9 mouse cellular contexts compared by ENCODE assay signal in the genomic region with DNA sequence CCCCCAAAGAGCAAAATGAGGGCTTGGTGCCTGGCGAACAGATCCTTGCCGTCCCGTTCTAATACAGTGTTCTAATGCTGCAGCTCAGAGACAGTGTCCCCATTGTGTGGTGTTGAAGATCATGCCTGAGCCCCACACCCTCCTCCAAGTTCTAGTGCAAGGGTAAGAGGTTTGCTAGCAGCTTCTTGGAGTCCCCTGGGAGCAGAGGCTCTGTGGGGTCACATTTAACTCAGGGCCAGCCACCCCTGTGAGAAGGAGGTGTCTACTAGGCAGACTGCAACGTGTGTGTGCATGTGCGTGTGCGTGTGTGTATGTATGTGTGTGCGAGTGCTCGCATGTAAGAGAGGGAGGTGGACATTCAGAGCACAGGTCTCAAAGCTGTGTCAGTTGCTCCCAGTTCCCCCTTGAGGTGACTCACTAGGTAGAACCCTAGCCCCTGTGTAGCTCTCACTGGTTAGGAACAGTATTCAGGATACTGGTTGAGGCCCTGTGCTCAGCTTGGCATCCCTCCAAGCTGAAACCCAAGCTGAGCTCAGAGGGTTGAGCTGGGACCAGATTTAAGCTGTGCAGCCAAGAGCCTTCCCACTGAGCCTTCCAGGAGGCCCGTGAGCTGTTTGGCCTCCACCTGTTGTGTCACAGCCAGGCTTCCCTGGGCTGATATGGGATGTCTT. TPM values are rescaled to one million over a fixed set of nuclear protein-coding genes. Genes with fewer than 3 reads are reported as not detected.
DNase-seq lines count a peak whose midpoint lies in the region; ATAC-seq and TF ChIP-seq lines count a peak whose summit lies in the region.
"Had no signal": no experiment of that assay in that cellular context is flagged by ENCODE, and none has a peak within 500 bp of the region (broad histone marks: within the 10 kb centered on the region; RNA-seq: fewer than 3 reads in every experiment).

No protein-coding gene starts in this region.

- peak overlapping the region; percentile 93 for H3K27ac ChIP-seq in gastrocnemius, adult 2 months
- H3K27ac ChIP-seq in forebrain, embryonic 16.5 days (ENCODE audit: low read length), result peak overlapping the region; percentile 97
- H3K27ac ChIP-seq in liver, embryonic 12.5 days, result no peak overlapping the region

- H3K27me3 ChIP-seq in forebrain, embryonic 16.5 days (replicated peaks; ENCODE audit: control insufficient read depth, insufficient read depth, low read length), result no peaks in the 10 kb centered on the region
- H3K27me3 ChIP-seq in liver, embryonic 12.5 days (replicated peaks), result peaks cover 35% of the 10 kb centered on the region

- peak overlapping the region; percentile 98 for H3K4me2 ChIP-seq in forebrain, embryonic 16.5 days (ENCODE audit: low read length)
- peak overlapping the region; percentile 91 for H3K4me2 ChIP-seq in liver, embryonic 12.5 days

- H3K4me3 ChIP-seq in gastrocnemius, adult 2 months, result peak overlapping the region; percentile 89
- peak overlapping the region; percentile 86 for H3K4me3 ChIP-seq in forebrain, embryonic 16.5 days (replicated peaks; ENCODE audit: low read length)
- peak overlapping the region; percentile 67 for H3K4me3 ChIP-seq in liver, embryonic 12.5 days

- H3K36me3 ChIP-seq in forebrain, embryonic 16.5 days (ENCODE audit: control insufficient read depth, insufficient read depth), result no peaks in the 10 kb centered on the region
- no peaks in the 10 kb centered on the region for H3K36me3 ChIP-seq in liver, embryonic 12.5 days
- H3K36me3 ChIP-seq: G1E had no signal

- peak; percentile 74 for DNase-seq in gastrocnemius, adult 2 months
- DNase-seq in gastrocnemius, adult 8-10 months (ENCODE audit: low spot score in 2 of 2), result no peak
- DNase-seq in MN1 (ENCODE audit: low spot score), result peak; percentile 48
- DNase-seq in right cerebral cortex, postnatal 14 days, result no peak
- no peak for DNase-seq in layer of hippocampus, postnatal 25 days (ENCODE audit: extremely low spot score in 1 of 2, low spot score in 1 of 2)

- intact Hi-C loops in gastrocnemius, adult 2 months (cut with DNase I), result loop anchor here (5.0 kb wide), 1 partner anchor 36 kb away; a partner anchor contains a TSS

- H3K9me3 ChIP-seq in forebrain, embryonic 16.5 days (ENCODE audit: control insufficient read depth, low read length), result no peaks in the 10 kb centered on the region
- H3K9me3 ChIP-seq in liver, embryonic 12.5 days (replicated peaks), result no peaks in the 10 kb centered on the region
- H3K9me3 ChIP-seq: G1E had no signal

- H3K4me1 ChIP-seq in forebrain, embryonic 16.5 days (replicated peaks; ENCODE audit: control insufficient read depth, insufficient read depth, low read length), result peaks cover 53% of the 10 kb centered on the region
- peaks cover 26% of the 10 kb centered on the region for H3K4me1 ChIP-seq in liver, embryonic 12.5 days

- WGBS in forebrain, embryonic 16.5 days, result 32% methylated on average over 9 of the region's 9 CpGs
- 69% methylated on average over 9 of the region's 9 CpGs for WGBS in liver, embryonic 12.5 days (ENCODE audit: insufficient replicate concordance)

- peak overlapping the region; percentile 99 for H3K9ac ChIP-seq in forebrain, embryonic 16.5 days (replicated peaks; ENCODE audit: low read depth, low read length)
- 0 out of 2 replicates have a peak overlapping the region, but pooled peaks have one; percentile 66 for H3K9ac ChIP-seq in liver, embryonic 12.5 days

- 0 out of 2 replicates have a peak, but pooled peaks have one; percentile 6 for ATAC-seq in forebrain, embryonic 16.5 days
- ATAC-seq in liver, embryonic 12.5 days, result no peak
- ATAC-seq in megakaryocyte-erythroid progenitor cell, adult 5-6 weeks (replicated peaks; ENCODE audit: low FRiP score, low TSS enrichment, poor library complexity, severe bottlenecking), result no peak

- TF ChIP-seq CTCF in gastrocnemius, adult 2 months (IDR thresholded peaks at IDR 0.05), result no peak

RNA-seq across cellular contexts. Expression of a gene that starts 1.4 kb away (rescaled TPM):
- total RNA-seq in gastrocnemius, adult 2 months (2021), result 1 to 10 TPM; 2.3 to 2.6 TPM
- 1 to 10 TPM in 3 of 4 experiments, under 1 TPM in 1; 0.75 to 3.6 (median 1.6) TPM for total RNA-seq in gastrocnemius, adult 8-10 months (2022)
- polyA plus RNA-seq in forebrain, embryonic 16.5 days (2015; fragmentation: Nextera tagmentation; extraction: Ambion mirVana), result 136 and 160 TPM in 2 replicates
- polyA plus RNA-seq in liver, embryonic 12.5 days (2016; fragmentation: Nextera tagmentation; extraction: Ambion mirVana), result 8.1 and 8.6 TPM in 2 replicates
- total RNA-seq in layer of hippocampus, postnatal 25 days (2021), result 10 to 100 TPM; 38.3 to 42.4 TPM
- 2.8 and 6.8 TPM in 2 replicates for total RNA-seq in megakaryocyte-erythroid progenitor cell, adult 5-6 weeks (2014; fragmentation: Nextera tagmentation)
- 6.9 and 12.4 TPM in 2 replicates for total RNA-seq in megakaryocyte-erythroid progenitor cell, adult 5-6 weeks (2017)

RNA-seq across cellular contexts. Expression of a gene that starts 22.4 kb away (rescaled TPM):
- not detected for total RNA-seq in gastrocnemius, adult 2 months (2021)
- not detected for total RNA-seq in gastrocnemius, adult 8-10 months (2022)
- polyA plus RNA-seq in forebrain, embryonic 16.5 days (2015; fragmentation: Nextera tagmentation; extraction: Ambion mirVana), result 0.15 and 0.24 TPM in 2 replicates
- 0.01 and 0.02 TPM in 2 replicates for polyA plus RNA-seq in liver, embryonic 12.5 days (2016; fragmentation: Nextera tagmentation; extraction: Ambion mirVana)
- total RNA-seq in layer of hippocampus, postnatal 25 days (2021), result under 1 TPM; 0.52 to 0.94 TPM
- total RNA-seq in megakaryocyte-erythroid progenitor cell, adult 5-6 weeks (2014; fragmentation: Nextera tagmentation), result not detected in 2 replicates
- not detected in 2 replicates for total RNA-seq in megakaryocyte-erythroid progenitor cell, adult 5-6 weeks (2017)
- polyA plus RNA-seq: G1E had no signal

RNA-seq across cellular contexts. Expression of a gene that starts 35.2 kb away (rescaled TPM):
- 10 to 100 TPM; 18.0 to 22.7 TPM for total RNA-seq in gastrocnemius, adult 2 months (2021)
- 10 to 100 TPM; 19.6 to 21.5 (median 20.6) TPM for total RNA-seq in gastrocnemius, adult 8-10 months (2022)
- 30.4 and 32.5 TPM in 2 replicates for polyA plus RNA-seq in forebrain, embryonic 16.5 days (2015; fragmentation: Nextera tagmentation; extraction: Ambion mirVana)
- 16.1 and 17.0 TPM in 2 replicates for polyA plus RNA-seq in liver, embryonic 12.5 days (2016; fragmentation: Nextera tagmentation; extraction: Ambion mirVana)
- total RNA-seq in layer of hippocampus, postnatal 25 days (2021), result 10 to 100 TPM; 26.3 to 27.8 TPM
- 12.7 and 20.7 TPM in 2 replicates for total RNA-seq in megakaryocyte-erythroid progenitor cell, adult 5-6 weeks (2014; fragmentation: Nextera tagmentation)
- total RNA-seq in megakaryocyte-erythroid progenitor cell, adult 5-6 weeks (2017), result 9.4 and 15.3 TPM in 2 replicates

RNA-seq across cellular contexts. Expression of a gene that starts 44.0 kb away (rescaled TPM):
- total RNA-seq in gastrocnemius, adult 2 months (2021), result 1 to 10 TPM; 1.1 to 1.2 TPM
- under 1 TPM; 0.22 to 0.51 (median 0.47) TPM for total RNA-seq in gastrocnemius, adult 8-10 months (2022)
- polyA plus RNA-seq in forebrain, embryonic 16.5 days (2015; fragmentation: Nextera tagmentation; extraction: Ambion mirVana), result 2.2 and 2.3 TPM in 2 replicates
- polyA plus RNA-seq in liver, embryonic 12.5 days (2016; fragmentation: Nextera tagmentation; extraction: Ambion mirVana), result 1.2 and 1.3 TPM in 2 replicates
- total RNA-seq in layer of hippocampus, postnatal 25 days (2021), result 1 to 10 TPM; 1.6 to 2.6 TPM
- 0.72 and 2.9 TPM in 2 replicates for total RNA-seq in megakaryocyte-erythroid progenitor cell, adult 5-6 weeks (2014; fragmentation: Nextera tagmentation)
- total RNA-seq in megakaryocyte-erythroid progenitor cell, adult 5-6 weeks (2017), result 1.7 and 3.2 TPM in 2 replicates

Comparison
In these comparisons a context has a peak if more than half of its experiments do, and no peak if none do; other contexts are left out.
1. DNase-seq: peak in gastrocnemius, adult 2 months (single experiment) and MN1 (single experiment); none in gastrocnemius, adult 8-10 months (0 of 2), right cerebral cortex, postnatal 14 days (single experiment) and layer of hippocampus, postnatal 25 days (0 of 2).
2. Peak in every context shown above with its lines, with median percentiles within 50 percentile points of each other: H3K4me3 ChIP-seq.